Mouse (Mus musculus) liver, postnatal 0 days (tissue): ENCODE results near the gene Ifngr1.

Source experiments
- CTCF ChIP-seq: sonication (generic); IDR thresholded peaks from 2 replicates; pipeline ENCODE4 v1.5.1; 2016; ENCODE audit warnings: antibody characterized with exemption, low read depth
- EP300 ChIP-seq: IDR thresholded peaks from 2 replicates; pipeline ENCODE4 v1.6.1; 2016; ENCODE audit warnings: antibody characterized with exemption, low read depth, mild to moderate bottlenecking

- no peak for TF ChIP-seq CTCF
- no peak for TF ChIP-seq EP300
These were observed at the start of gene Ifngr1 for GRCm38 (mm10) chr10:19591641-19592441.
